Mouse (Mus musculus): ENCODE measurements around the gene Fmnl2. TPM values are rescaled to one million over a fixed set of nuclear protein-coding genes. Genes with fewer than 3 reads are reported as not detected.

Gene Fmnl2
- polyA plus RNA-seq, 1 experiment, result 2.6 TPM

- Histone ChIP-seq H3K36me3 (ENCODE audit: control insufficient read depth, insufficient read depth) (peaks cover 14% of the 10 kb centered on the region), H3K79me2 (ENCODE audit: control insufficient read depth, insufficient read depth) (no peaks in the 10 kb centered on the region)
Measured at GRCm38 (mm10) chr2:53121797-53122196, 264.1 kb downstream of the Fmnl2 start.

GRCm38 (mm10) chr2:53125998-53126397, 268.3 kb downstream of the Fmnl2 start:
- H3K79me3 ChIP-seq (ENCODE audit: low read depth), result no peaks in the 10 kb centered on the region
- no peaks in the 10 kb centered on the region for H3K27me3 ChIP-seq (ENCODE audit: control insufficient read depth, insufficient read depth, insufficient read length)
- H3K4me3 ChIP-seq (ENCODE audit: insufficient read depth, poor library complexity, severe bottlenecking), result no peak overlapping the region
- peaks cover 9% of the 10 kb centered on the region for H3K36me3 ChIP-seq (ENCODE audit: control insufficient read depth, insufficient read depth)
- no peak overlapping the region for H3ac ChIP-seq (ENCODE audit: control insufficient read depth, insufficient read length, low read depth)
- TF ChIP-seq MYOG (IDR thresholded peaks at IDR 0.05; ENCODE audit: control insufficient read depth, extremely low read depth, insufficient read length), result no peak
- no peak for TF ChIP-seq CEBPB (IDR thresholded peaks at IDR 0.05; ENCODE audit: low read depth)
- no peak for TF ChIP-seq MAX (IDR thresholded peaks at IDR 0.05)
- no peak for TF ChIP-seq FOSL1 (IDR thresholded peaks at IDR 0.05; ENCODE audit: insufficient read depth, low read length, poor library complexity, severe bottlenecking)
- TF ChIP-seq CTCF (IDR thresholded peaks at IDR 0.05; ENCODE audit: control insufficient read depth, insufficient read depth, insufficient read length), result no peak
- TF ChIP-seq USF1 (IDR thresholded peaks at IDR 0.05; ENCODE audit: low read depth), result no peak
- no peak for TF ChIP-seq MYOD1 (IDR thresholded peaks at IDR 0.05; ENCODE audit: control insufficient read depth, insufficient read length, low read depth)
- no peaks in the 10 kb centered on the region for H3K79me2 ChIP-seq (ENCODE audit: control insufficient read depth, insufficient read depth)

More at GRCm38 (mm10) chr2:53121797-53122196, 264.1 kb downstream of the Fmnl2 start:
- no peak overlapping the region for H3K4me3 ChIP-seq (ENCODE audit: insufficient read depth, poor library complexity, severe bottlenecking)
- H3K79me3 ChIP-seq (ENCODE audit: low read depth), result no peaks in the 10 kb centered on the region
- no peaks in the 10 kb centered on the region for H3K27me3 ChIP-seq (ENCODE audit: control insufficient read depth, insufficient read depth, insufficient read length)
- no peak overlapping the region for H3ac ChIP-seq (ENCODE audit: control insufficient read depth, insufficient read length, low read depth)
- TF ChIP-seq FOSL1 (IDR thresholded peaks at IDR 0.05; ENCODE audit: insufficient read depth, low read length, poor library complexity, severe bottlenecking), result no peak
- no peak for TF ChIP-seq CTCF (IDR thresholded peaks at IDR 0.05; ENCODE audit: control insufficient read depth, insufficient read depth, insufficient read length)
- TF ChIP-seq MAX (IDR thresholded peaks at IDR 0.05), result no peak
- no peak for TF ChIP-seq CEBPB (IDR thresholded peaks at IDR 0.05; ENCODE audit: low read depth)
- no peak for TF ChIP-seq MYOG (IDR thresholded peaks at IDR 0.05; ENCODE audit: control insufficient read depth, extremely low read depth, insufficient read length)
- TF ChIP-seq USF1 (IDR thresholded peaks at IDR 0.05; ENCODE audit: low read depth), result no peak
- TF ChIP-seq MYOD1 (IDR thresholded peaks at IDR 0.05; ENCODE audit: control insufficient read depth, insufficient read length, low read depth), result no peak

DNA sequence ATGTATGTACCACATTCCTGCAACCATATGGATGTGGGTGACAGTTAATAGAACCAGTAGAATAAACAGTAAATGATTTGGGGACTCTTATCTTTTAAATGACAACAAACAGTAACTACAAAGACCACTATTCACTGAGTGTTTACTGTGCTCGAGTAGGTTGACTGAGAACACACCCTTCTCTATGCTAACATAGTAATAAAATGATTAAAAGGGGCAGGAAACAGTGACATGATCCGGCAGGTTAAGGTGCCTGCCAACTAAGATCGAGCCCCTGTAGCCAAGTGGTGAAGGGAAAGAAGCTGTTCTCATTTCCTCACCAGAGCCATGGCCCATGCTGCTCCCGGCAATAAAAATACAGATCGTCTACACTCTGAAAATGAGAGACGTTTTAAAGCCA, 271.4 kb downstream of the Fmnl2 start:
- peaks cover 33% of the 10 kb centered on the region for H3K36me3 ChIP-seq (ENCODE audit: control insufficient read depth, insufficient read depth)
- no peak overlapping the region for H3ac ChIP-seq (ENCODE audit: control insufficient read depth, insufficient read length, low read depth)
- H3K27me3 ChIP-seq (ENCODE audit: control insufficient read depth, insufficient read depth, insufficient read length), result no peaks in the 10 kb centered on the region
- no peaks in the 10 kb centered on the region for H3K79me3 ChIP-seq (ENCODE audit: low read depth)
- H3K4me3 ChIP-seq (ENCODE audit: insufficient read depth, poor library complexity, severe bottlenecking), result no peak overlapping the region
- TF ChIP-seq CEBPB (IDR thresholded peaks at IDR 0.05; ENCODE audit: low read depth), result no peak
- no peak for TF ChIP-seq MYOG (IDR thresholded peaks at IDR 0.05; ENCODE audit: control insufficient read depth, extremely low read depth, insufficient read length)
- H3K79me2 ChIP-seq (ENCODE audit: control insufficient read depth, insufficient read depth), result no peaks in the 10 kb centered on the region

GRCm38 (mm10) chr2:53131567-53131966, 273.9 kb downstream of the Fmnl2 start:
- no peaks in the 10 kb centered on the region for H3K79me3 ChIP-seq (ENCODE audit: low read depth)
- H3K79me2 ChIP-seq (ENCODE audit: control insufficient read depth, insufficient read depth), result no peaks in the 10 kb centered on the region
- no peak overlapping the region for H3K4me3 ChIP-seq (ENCODE audit: insufficient read depth, poor library complexity, severe bottlenecking)
- no peak overlapping the region for H3ac ChIP-seq (ENCODE audit: control insufficient read depth, insufficient read length, low read depth)
- H3K27me3 ChIP-seq (ENCODE audit: control insufficient read depth, insufficient read depth, insufficient read length), result no peaks in the 10 kb centered on the region
- H3K36me3 ChIP-seq (ENCODE audit: control insufficient read depth, insufficient read depth), result peaks cover 50% of the 10 kb centered on the region
- TF ChIP-seq FOSL1 (IDR thresholded peaks at IDR 0.05; ENCODE audit: insufficient read depth, low read length, poor library complexity, severe bottlenecking) (no peak), USF1 (IDR thresholded peaks at IDR 0.05; ENCODE audit: low read depth) (no peak), MYOG (IDR thresholded peaks at IDR 0.05; ENCODE audit: control insufficient read depth, extremely low read depth, insufficient read length) (no peak), MAX (IDR thresholded peaks at IDR 0.05) (no peak), MYOD1 (IDR thresholded peaks at IDR 0.05; ENCODE audit: control insufficient read depth, insufficient read length, low read depth) (no peak), CEBPB (IDR thresholded peaks at IDR 0.05; ENCODE audit: low read depth) (no peak), CTCF (IDR thresholded peaks at IDR 0.05; ENCODE audit: control insufficient read depth, insufficient read depth, insufficient read length) (no peak)

- Histone ChIP-seq H3K36me3 (ENCODE audit: control insufficient read depth, insufficient read depth) (peaks cover 98% of the 10 kb centered on the region), H3K79me3 (ENCODE audit: low read depth) (no peaks in the 10 kb centered on the region), H3ac (ENCODE audit: control insufficient read depth, insufficient read length, low read depth) (no peak overlapping the region), H3K79me2 (ENCODE audit: control insufficient read depth, insufficient read depth) (no peaks in the 10 kb centered on the region), H3K27me3 (ENCODE audit: control insufficient read depth, insufficient read depth, insufficient read length) (no peaks in the 10 kb centered on the region), H3K4me3 (ENCODE audit: insufficient read depth, poor library complexity, severe bottlenecking) (no peak overlapping the region)
- no peak for TF ChIP-seq FOSL1 (IDR thresholded peaks at IDR 0.05; ENCODE audit: insufficient read depth, low read length, poor library complexity, severe bottlenecking)
- no peak for TF ChIP-seq CTCF (IDR thresholded peaks at IDR 0.05; ENCODE audit: control insufficient read depth, insufficient read depth, insufficient read length)
- TF ChIP-seq USF1 (IDR thresholded peaks at IDR 0.05; ENCODE audit: low read depth), result no peak
- TF ChIP-seq CEBPB (IDR thresholded peaks at IDR 0.05; ENCODE audit: low read depth), result no peak
- TF ChIP-seq MYOD1 (IDR thresholded peaks at IDR 0.05; ENCODE audit: control insufficient read depth, insufficient read length, low read depth), result no peak
Measured at GRCm38 (mm10) chr2:53146852-53147251, 289.2 kb downstream of the Fmnl2 start.

DNA sequence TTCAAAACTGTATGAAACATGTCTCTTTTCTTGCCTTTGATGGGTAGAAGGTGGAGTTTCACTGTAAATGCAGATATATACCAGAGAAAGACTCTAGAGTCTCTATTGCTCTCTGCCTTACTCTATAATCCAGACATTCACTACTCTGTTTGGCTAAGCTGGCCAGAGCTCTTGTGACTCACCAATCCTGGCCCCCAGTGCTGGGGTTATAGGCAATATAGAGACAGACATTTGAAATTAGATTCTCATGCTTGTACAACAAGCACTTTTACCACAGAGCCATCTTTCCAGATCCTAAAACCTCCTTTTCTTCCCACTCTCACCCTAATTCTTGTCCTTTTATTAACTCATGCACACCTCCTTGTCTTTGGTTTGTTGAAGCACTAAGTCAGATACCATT, 316.3 kb downstream of the Fmnl2 start:
- Histone ChIP-seq H3K27me3 (ENCODE audit: control insufficient read depth, insufficient read depth, insufficient read length) (no peaks in the 10 kb centered on the region), H3ac (ENCODE audit: control insufficient read depth, insufficient read length, low read depth) (no peak overlapping the region), H3K79me2 (ENCODE audit: control insufficient read depth, insufficient read depth) (peaks cover 81% of the 10 kb centered on the region), H3K36me3 (ENCODE audit: control insufficient read depth, insufficient read depth) (peaks cover 76% of the 10 kb centered on the region), H3K79me3 (ENCODE audit: low read depth) (peaks cover 43% of the 10 kb centered on the region), H3K4me3 (ENCODE audit: insufficient read depth, poor library complexity, severe bottlenecking) (no peak overlapping the region)
- TF ChIP-seq MYOG (IDR thresholded peaks at IDR 0.05; ENCODE audit: control insufficient read depth, extremely low read depth, insufficient read length), result no peak
- no peak for TF ChIP-seq MAX (IDR thresholded peaks at IDR 0.05)
- TF ChIP-seq CTCF (IDR thresholded peaks at IDR 0.05; ENCODE audit: control insufficient read depth, insufficient read depth, insufficient read length), result no peak
- no peak for TF ChIP-seq FOSL1 (IDR thresholded peaks at IDR 0.05; ENCODE audit: insufficient read depth, low read length, poor library complexity, severe bottlenecking)
